Mouse (Mus musculus): Measurements from ENCODE around the gene Gar1. TPM values are rescaled to one million over a fixed set of nuclear protein-coding genes. Genes with fewer than 3 reads are reported as not detected.

The Gar1 gene
- 44.4 and 46.0 TPM in 2 replicates for polyA plus RNA-seq (2015; fragmentation: Nextera tagmentation; extraction: Ambion mirVana)

DNA sequence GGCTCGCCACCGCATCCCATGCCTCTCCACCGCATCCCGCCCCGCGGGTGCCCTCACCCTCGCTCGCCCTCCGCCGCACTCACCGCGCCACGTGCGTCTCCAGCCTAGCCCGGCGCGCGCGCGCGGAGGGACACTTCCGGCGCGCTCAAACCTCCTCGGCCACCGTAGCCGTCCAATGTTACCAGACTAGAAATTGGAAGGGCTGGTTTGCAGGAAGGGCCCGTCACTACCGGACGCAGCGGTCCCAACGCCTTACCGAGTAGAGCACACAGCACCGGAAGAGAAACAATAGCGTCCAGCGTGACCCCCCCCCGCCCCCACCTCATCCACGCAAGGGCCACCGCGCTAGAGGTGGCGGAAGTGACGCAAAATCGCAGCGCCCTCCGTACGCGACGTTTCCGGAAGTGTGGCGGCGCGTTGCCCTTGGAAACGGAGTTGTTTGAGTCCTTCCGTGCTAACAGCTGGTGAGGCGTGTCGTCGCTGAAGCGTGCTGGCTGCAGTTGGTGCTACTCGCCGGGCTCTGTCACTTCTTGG is at the start of gene Gar1:
Gene Gar1, minus strand, starts transcription at position 362 of the 534 bp plus-strand sequence.
- 0% methylated on average over 58 of the region's 60 CpGs for WGBS

GRCm38 (mm10) chr3:129879913-129880312 is 48.7 kb upstream of the Gar1 start:
- peak overlapping the region; percentile 65 for H3K4me3 ChIP-seq (replicated peaks)
- H3K27ac ChIP-seq, result no peak overlapping the region

More for the DNA sequence above, at the start of gene Gar1:
- ATAC-seq, result peak; percentile 96
- Histone ChIP-seq H3K4me2 (replicated peaks) (peak within 1 kb of the TSS; percentile 76), H3K9ac (replicated peaks) (peak within 1 kb of the TSS; percentile 85), H3K4me1 (replicated peaks) (peaks cover 22% of the 10 kb centered on the region), H3K4me3 (replicated peaks) (peak within 1 kb of the TSS; percentile 93), H3K27me3 (0 out of 2 replicates have a peak, but pooled peaks cover 3% of the 10 kb centered on the region), H3K27ac (peak within 1 kb of the TSS; percentile 91), H3K36me3 (peaks cover 14% of the 10 kb centered on the region), H3K9me3 (no peaks in the 10 kb centered on the region)

DNA sequence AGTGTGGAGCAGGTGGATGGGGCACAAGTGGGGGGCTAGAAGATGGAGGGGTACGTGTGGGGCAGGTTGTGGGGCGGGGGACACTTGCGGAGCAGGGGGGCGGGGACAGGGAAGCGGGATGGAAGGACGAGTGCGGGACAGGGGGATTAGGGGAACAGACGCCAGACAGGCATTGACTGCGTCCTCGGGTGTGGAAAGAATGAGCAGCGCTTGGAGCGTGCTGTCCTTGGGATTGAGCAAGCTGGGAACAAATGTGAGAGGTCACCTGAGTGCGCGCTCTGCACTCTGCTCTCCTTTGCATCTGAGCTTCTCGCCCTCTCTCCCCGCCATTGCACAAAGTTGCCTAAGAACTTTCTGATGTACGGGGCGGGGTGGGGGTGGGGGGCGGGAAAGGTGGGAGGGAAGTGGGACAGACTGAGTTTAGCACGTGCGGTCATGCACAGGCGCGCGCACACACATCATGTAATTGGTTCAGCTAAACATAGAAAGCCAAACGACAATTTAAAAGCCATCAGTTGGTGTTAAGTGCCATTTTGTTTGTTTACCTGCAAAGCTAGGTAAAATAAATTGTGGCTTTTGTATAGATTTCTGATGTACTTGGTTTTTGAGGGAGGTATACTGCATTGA is 48.0 kb upstream of the Gar1 start:
- H3K4me2 ChIP-seq (replicated peaks), result peak overlapping the region; percentile 85
- ATAC-seq, result peak; percentile 75
- no peaks in the 10 kb centered on the region for H3K9me3 ChIP-seq
- no peaks in the 10 kb centered on the region for H3K36me3 ChIP-seq
- H3K9ac ChIP-seq (replicated peaks), result peak overlapping the region; percentile 77
- H3K4me3 ChIP-seq (replicated peaks), result peak overlapping the region; percentile 65
- H3K27ac ChIP-seq, result peak overlapping the region; percentile 88
- H3K4me1 ChIP-seq (replicated peaks), result peaks cover 10% of the 10 kb centered on the region
- WGBS, result under 1% methylated on average over 25 of the region's 25 CpGs
- 0 out of 2 replicates have a peak, but pooled peaks cover 2% of the 10 kb centered on the region for H3K27me3 ChIP-seq

More at GRCm38 (mm10) chr3:129879913-129880312, 48.7 kb upstream of the Gar1 start:
- no peak overlapping the region for H3K9ac ChIP-seq (replicated peaks)
- peak overlapping the region; percentile 85 for H3K4me2 ChIP-seq (replicated peaks)
- WGBS, result 74% methylated on average over 2 of the region's 2 CpGs
- H3K9me3 ChIP-seq, result no peaks in the 10 kb centered on the region
- no peak for ATAC-seq
- H3K36me3 ChIP-seq, result no peaks in the 10 kb centered on the region
- 0 out of 2 replicates have a peak, but pooled peaks cover 2% of the 10 kb centered on the region for H3K27me3 ChIP-seq
- peaks cover 10% of the 10 kb centered on the region for H3K4me1 ChIP-seq (replicated peaks)

DNA sequence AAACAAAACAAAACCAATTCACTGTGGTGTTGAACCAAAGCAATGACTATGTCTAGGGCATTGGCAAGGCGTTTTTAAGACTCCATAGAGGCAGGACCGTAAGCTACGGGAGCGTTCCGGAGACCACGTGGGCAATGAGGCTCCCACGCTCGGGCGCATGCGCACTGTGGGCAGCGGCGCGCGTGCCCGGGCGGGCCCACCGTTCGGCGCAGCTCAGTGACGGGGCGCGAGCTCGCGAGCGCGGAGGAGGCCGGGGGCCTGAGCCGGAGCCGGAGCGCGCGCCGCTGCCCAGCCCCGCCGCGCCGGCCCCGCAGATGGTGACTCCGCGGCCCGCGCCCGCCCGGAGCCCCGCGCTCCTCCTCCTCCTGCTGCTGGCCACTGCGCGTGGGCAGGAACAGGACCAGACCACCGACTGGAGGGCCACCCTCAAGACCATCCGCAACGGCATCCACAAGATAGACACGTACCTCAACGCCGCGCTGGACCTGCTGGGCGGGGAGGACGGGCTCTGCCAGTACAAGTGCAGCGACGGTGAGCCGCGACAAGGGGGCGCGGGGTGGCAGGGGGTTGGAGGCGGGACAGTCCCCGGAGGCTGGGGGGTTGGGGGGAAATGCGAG is 47.3 kb upstream of the Gar1 start, which contains the start of gene Pla2g12a:
Gene Pla2g12a, plus strand, starts transcription at position 202 of the 617 bp plus-strand sequence.
- ATAC-seq, result peak; percentile 96
- Histone ChIP-seq H3K36me3 (no peaks in the 10 kb centered on the region), H3K4me3 (replicated peaks) (peak within 1 kb of the TSS; percentile 65), H3K4me2 (replicated peaks) (peak within 1 kb of the TSS; percentile 85), H3K27ac (peak within 1 kb of the TSS; percentile 88), H3K27me3 (0 out of 2 replicates have a peak, but pooled peaks cover 2% of the 10 kb centered on the region), H3K4me1 (replicated peaks) (peaks cover 10% of the 10 kb centered on the region), H3K9me3 (no peaks in the 10 kb centered on the region), H3K9ac (replicated peaks) (peak within 1 kb of the TSS; percentile 77)
- under 1% methylated on average over 64 of the region's 66 CpGs for WGBS

DNA sequence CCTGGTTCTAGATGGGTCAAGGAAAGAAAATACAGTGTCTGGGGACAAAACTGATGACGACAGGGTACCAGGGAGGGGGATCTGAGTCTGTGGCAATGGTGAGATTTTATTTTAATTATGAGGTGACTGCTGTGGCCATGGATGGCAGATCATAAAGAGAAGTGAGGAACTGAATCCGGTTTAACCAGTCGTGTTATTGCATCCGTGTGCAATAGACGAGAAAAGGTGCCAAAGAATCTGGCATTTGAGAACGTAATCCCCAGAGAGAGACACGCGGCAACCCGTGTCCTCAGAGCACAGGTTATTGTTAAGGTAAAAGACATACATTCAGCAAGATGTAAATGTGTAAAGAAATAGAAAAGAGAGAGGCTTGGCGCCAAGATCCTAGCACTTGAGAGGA is 46.1 kb upstream of the Gar1 start:
- Histone ChIP-seq H3K4me1 (replicated peaks) (peaks cover 10% of the 10 kb centered on the region), H3K9ac (replicated peaks) (no peak overlapping the region), H3K9me3 (no peaks in the 10 kb centered on the region), H3K27ac (no peak overlapping the region), H3K4me3 (replicated peaks) (no peak overlapping the region), H3K36me3 (no peaks in the 10 kb centered on the region), H3K27me3 (0 out of 2 replicates have a peak, but pooled peaks cover 2% of the 10 kb centered on the region), H3K4me2 (replicated peaks) (no peak overlapping the region)
- ATAC-seq, result no peak
- WGBS, result 91% methylated on average over 10 of the region's 10 CpGs

DNA sequence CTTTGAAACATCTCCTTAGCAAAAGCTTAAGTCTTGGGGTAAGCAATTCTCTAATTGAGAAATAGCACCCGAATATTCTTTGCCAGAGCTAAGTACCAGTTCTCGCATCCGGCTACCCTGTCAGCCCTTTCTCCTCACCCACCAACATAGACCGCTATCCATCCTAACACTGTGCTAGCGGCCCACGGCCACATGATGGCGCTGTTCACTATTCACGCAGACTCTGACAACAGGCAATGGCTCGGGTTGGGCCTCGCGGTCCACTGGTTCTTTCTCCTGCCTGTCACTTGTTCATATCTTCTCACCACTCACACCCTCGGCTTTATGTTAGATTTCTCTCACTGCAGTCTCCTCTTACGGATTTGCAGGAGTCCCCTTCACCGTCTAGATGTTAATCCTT is 32.5 kb upstream of the Gar1 start:
- 57% methylated on average over 14 of the region's 14 CpGs for WGBS
- Histone ChIP-seq H3K27ac (no peak overlapping the region), H3K4me2 (replicated peaks) (no peak overlapping the region), H3K9ac (replicated peaks) (no peak overlapping the region), H3K36me3 (no peaks in the 10 kb centered on the region), H3K27me3 (no peaks in the 10 kb centered on the region), H3K4me1 (replicated peaks) (no peaks in the 10 kb centered on the region), H3K4me3 (replicated peaks) (no peak overlapping the region), H3K9me3 (no peaks in the 10 kb centered on the region)
- no peak for ATAC-seq

GRCm38 (mm10) chr3:129862592-129862991 is 31.4 kb upstream of the Gar1 start:
- no peak overlapping the region for H3K4me2 ChIP-seq (replicated peaks)
- H3K4me3 ChIP-seq (replicated peaks), result no peak overlapping the region
- WGBS, result 72% methylated on average over 2 of the region's 2 CpGs
- H3K27ac ChIP-seq, result no peak overlapping the region
- 0 out of 2 replicates have a peak, but pooled peaks cover 2% of the 10 kb centered on the region for H3K9me3 ChIP-seq
- no peaks in the 10 kb centered on the region for H3K4me1 ChIP-seq (replicated peaks)
- no peaks in the 10 kb centered on the region for H3K36me3 ChIP-seq
- H3K9ac ChIP-seq (replicated peaks), result no peak overlapping the region
- H3K27me3 ChIP-seq, result no peaks in the 10 kb centered on the region
- no peak for ATAC-seq

- H3K4me2 ChIP-seq (replicated peaks), result no peak overlapping the region
- no peaks in the 10 kb centered on the region for H3K36me3 ChIP-seq
- no peak overlapping the region for H3K9ac ChIP-seq (replicated peaks)
- no peak overlapping the region for H3K4me3 ChIP-seq (replicated peaks)
- no peak for ATAC-seq
- no peaks in the 10 kb centered on the region for H3K4me1 ChIP-seq (replicated peaks)
- WGBS, result 88% methylated on average over 7 of the region's 7 CpGs
- H3K9me3 ChIP-seq, result no peaks in the 10 kb centered on the region
- H3K27ac ChIP-seq, result no peak overlapping the region
- H3K27me3 ChIP-seq, result no peaks in the 10 kb centered on the region
Measured at GRCm38 (mm10) chr3:129846846-129847245, 15.7 kb upstream of the Gar1 start.

- Histone ChIP-seq H3K27ac (no peak overlapping the region), H3K36me3 (no peaks in the 10 kb centered on the region), H3K4me3 (replicated peaks) (no peak overlapping the region), H3K27me3 (no peaks in the 10 kb centered on the region), H3K9me3 (no peaks in the 10 kb centered on the region), H3K4me1 (replicated peaks) (no peaks in the 10 kb centered on the region), H3K4me2 (replicated peaks) (no peak overlapping the region), H3K9ac (replicated peaks) (no peak overlapping the region)
- no peak for ATAC-seq
- WGBS, result 90% methylated on average over 2 of the region's 2 CpGs
Measured at GRCm38 (mm10) chr3:129845868-129846267, 14.7 kb upstream of the Gar1 start.

DNA sequence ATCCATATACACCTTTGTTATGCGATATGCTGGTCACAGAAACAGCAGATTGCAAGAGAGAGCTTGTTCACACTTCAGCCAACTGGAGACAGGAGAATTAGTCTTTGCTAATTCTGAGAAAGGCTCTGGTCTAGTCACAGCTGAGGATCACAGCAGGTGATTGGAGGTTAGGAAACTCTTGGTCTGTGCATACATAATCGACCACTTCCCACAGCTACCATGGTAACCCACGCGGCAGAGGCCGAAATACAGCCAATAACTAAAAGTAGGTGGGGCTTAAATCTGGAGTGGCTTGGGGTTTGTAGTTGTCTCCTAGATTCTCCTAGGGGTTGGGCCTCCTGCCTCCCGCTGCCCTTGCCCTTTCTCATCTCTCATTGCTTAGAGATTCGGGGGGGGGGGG is 6.8 kb upstream of the Gar1 start:
- H3K27ac ChIP-seq, result no peak overlapping the region
- H3K9ac ChIP-seq (replicated peaks), result no peak overlapping the region
- no peak overlapping the region for H3K4me2 ChIP-seq (replicated peaks)
- H3K36me3 ChIP-seq, result no peaks in the 10 kb centered on the region
- no peak overlapping the region for H3K4me3 ChIP-seq (replicated peaks)
- H3K9me3 ChIP-seq, result no peaks in the 10 kb centered on the region
- 40% methylated on average over 7 of the region's 7 CpGs for WGBS
- 0 out of 2 replicates have a peak, but pooled peaks cover 4% of the 10 kb centered on the region for H3K4me1 ChIP-seq (replicated peaks)
- no peaks in the 10 kb centered on the region for H3K27me3 ChIP-seq
- ATAC-seq, result no peak

DNA sequence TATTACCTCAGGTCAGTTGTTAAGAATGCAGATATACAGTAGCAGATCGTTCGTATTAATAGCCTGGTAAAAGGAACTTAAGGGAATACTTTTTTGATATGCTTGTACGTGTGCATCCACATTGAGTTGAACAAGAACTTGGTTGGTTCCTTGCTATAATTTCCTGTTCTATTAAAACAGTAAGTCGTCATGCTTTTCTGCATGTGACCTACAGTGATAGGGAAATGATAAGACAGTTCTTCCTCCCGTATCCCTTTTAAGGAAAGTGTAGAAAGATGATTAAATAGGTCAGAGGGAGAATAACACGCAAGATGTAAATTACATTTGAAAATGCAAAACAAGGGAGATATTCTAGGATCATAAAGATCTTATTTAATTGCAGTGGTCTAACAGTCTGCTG is 5.8 kb upstream of the Gar1 start:
- 91% methylated on average over 6 of the region's 6 CpGs for WGBS

More for the DNA sequence above, 5.8 kb upstream of the Gar1 start:
- Histone ChIP-seq H3K27ac (no peak overlapping the region), H3K9me3 (no peaks in the 10 kb centered on the region), H3K36me3 (no peaks in the 10 kb centered on the region), H3K4me1 (replicated peaks) (0 out of 2 replicates have a peak, but pooled peaks cover 4% of the 10 kb centered on the region), H3K4me3 (replicated peaks) (no peak overlapping the region), H3K4me2 (replicated peaks) (no peak overlapping the region), H3K9ac (replicated peaks) (no peak overlapping the region), H3K27me3 (0 out of 2 replicates have a peak, but pooled peaks cover 3% of the 10 kb centered on the region)
- ATAC-seq, result no peak

Data from midbrain, embryonic 13.5 days (tissue).